Mouse (Mus musculus) embryonic fibroblast, embryonic 13.5 days (primary cell): Measurements from ENCODE around the gene Spns2. TPM values are rescaled to one million over a fixed set of nuclear protein-coding genes. Genes with fewer than 3 reads are reported as not detected.

Experiments used
- H3K27ac ChIP-seq: 2 replicates; pipeline ENCODE4 v1.5.1; 2012; ENCODE audit warnings: low read length, control low read depth, inconsistent platforms; ENCODE audit not compliant: insufficient read depth
- H3K4me1 ChIP-seq: 2 replicates; pipeline ENCODE4 v1.6.1; 2011; ENCODE audit warnings: low read length; ENCODE audit not compliant: control insufficient read depth, insufficient read depth
- H3K4me3 ChIP-seq: 2 replicates; pipeline ENCODE4 v1.5.1; 2011; ENCODE audit warnings: mild to moderate bottlenecking, control low read depth, low read length; ENCODE audit not compliant: insufficient read depth
- CTCF ChIP-seq: IDR thresholded peaks from 2 replicates; pipeline ENCODE4 v1.5.1; 2011; ENCODE audit warnings: mild to moderate bottlenecking, control low read depth, low read length, moderate library complexity, borderline replicate concordance; ENCODE audit not compliant: insufficient read depth
- POLR2A ChIP-seq: IDR thresholded peaks from 2 replicates; pipeline ENCODE4 v1.6.1; 2011; ENCODE audit warnings: low read depth, mild to moderate bottlenecking, control low read depth, low read length, moderate library complexity
- polyA plus RNA-seq: library from polyadenylated mRNA; stranded (reverse); fragments of >200 nt; gene quantifications from 2 replicates; pipeline ENCODE4 v1.2.4, GENCODE M21; 2011; ENCODE audit warnings: low read depth; ENCODE audit not compliant: missing spikeins, insufficient read length

Gene Spns2
- polyA plus RNA-seq, 1 experiment: 1.3 TPM

DNA sequence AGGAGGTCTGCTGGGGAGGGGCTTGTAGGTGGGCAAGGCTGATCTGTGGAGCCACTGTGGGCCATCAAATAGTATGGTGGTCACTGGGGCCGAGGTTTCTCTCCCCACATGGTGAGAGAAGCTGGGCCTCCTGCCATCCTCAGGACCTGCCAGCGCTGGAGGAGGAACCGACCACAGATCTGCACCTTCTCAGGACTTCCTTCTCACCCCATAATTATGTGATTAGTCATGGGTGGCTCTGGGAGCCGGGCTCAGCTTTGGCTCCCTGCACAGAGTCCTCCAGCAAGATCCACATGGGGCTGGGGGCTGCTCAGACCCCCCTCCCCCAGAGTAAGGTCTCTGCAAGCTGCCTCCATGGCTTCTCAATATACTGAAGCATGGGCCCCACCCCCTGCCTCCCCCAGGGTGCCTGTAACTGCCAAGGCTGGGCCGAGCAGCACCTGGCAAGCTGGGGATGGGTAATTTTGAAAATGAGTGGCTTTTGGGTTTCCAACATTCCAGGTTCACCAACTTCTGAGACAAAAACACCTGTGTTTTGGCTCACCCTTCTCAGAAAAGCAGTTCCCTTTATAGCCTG lies 11.8 kb upstream of the Spns2 start:
- H3K4me3 ChIP-seq: no peak overlapping the region
- H3K27ac ChIP-seq: no peak overlapping the region
- TF ChIP-seq CTCF (no peak), POLR2A (no peak)
- peaks cover 6% of the 10 kb centered on the region for H3K4me1 ChIP-seq

DNA sequence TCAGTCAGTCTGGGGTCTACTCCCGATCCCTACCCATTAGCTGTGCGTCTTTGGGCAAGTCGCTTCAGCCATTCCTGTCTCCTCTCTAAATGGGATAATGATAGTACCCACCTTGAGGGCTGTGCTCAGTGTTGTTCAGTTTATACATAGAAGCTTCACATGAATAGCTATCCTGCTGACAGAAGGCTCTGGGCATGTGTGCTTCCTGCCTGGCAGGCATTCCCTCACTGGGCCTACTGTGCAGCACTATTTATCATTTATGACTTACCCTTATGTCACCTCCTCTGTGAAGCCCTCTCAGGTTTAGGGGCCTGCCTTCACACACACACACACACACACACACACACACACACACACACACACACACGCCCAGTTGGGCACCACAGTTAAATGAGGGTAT lies 10.4 kb upstream of the Spns2 start:
- Histone ChIP-seq H3K27ac (no peak overlapping the region), H3K4me1 (peaks cover 6% of the 10 kb centered on the region), H3K4me3 (no peak overlapping the region)
- TF ChIP-seq CTCF (no peak), POLR2A (no peak)

DNA sequence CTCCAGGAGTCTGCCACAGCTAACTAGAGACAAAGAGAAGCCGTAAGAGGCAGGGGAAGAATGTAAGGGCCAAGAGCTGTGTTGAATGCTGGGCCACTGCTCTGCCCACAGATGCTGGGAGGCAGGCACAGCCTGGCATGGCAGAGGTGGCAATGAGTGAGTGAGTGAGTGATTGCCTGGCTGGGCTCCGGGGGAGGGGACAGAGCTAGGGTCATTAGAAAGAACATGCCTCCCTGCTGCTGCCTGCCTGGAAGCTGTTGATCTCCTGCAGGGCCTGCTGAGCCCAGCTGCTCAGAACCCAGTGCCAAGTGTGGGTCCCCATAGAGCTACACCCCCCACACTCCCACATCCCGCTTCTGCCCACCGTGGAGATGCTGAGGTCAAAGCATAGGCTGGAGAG lies 7.7 kb upstream of the Spns2 start:
- no peak overlapping the region for H3K27ac ChIP-seq
- TF ChIP-seq CTCF (no peak), POLR2A (no peak)
- no peak overlapping the region for H3K4me3 ChIP-seq
- H3K4me1 ChIP-seq: peaks cover 6% of the 10 kb centered on the region

DNA sequence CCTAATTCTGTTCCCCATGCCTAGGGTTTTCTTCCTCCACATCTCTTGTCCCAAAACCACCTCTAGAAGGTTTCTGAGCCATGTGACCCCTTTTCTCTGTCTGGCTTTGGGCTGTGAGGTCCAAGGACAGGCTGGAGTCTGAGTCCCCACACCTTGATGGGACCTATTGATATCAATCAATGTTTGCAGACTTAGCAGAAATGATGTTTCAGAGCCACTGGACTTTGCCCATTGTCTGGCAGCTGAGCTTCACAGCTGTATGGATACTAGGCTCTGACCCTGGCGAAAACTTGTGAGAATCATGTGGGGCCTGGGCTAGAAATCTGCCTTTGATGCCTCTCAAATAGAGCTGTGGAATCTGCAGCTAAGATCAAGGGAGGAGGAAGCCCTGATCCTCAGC lies 7.1 kb upstream of the Spns2 start:
- Histone ChIP-seq H3K4me3 (no peak overlapping the region), H3K4me1 (peaks cover 6% of the 10 kb centered on the region), H3K27ac (no peak overlapping the region)
- TF ChIP-seq CTCF (no peak), POLR2A (no peak)

DNA sequence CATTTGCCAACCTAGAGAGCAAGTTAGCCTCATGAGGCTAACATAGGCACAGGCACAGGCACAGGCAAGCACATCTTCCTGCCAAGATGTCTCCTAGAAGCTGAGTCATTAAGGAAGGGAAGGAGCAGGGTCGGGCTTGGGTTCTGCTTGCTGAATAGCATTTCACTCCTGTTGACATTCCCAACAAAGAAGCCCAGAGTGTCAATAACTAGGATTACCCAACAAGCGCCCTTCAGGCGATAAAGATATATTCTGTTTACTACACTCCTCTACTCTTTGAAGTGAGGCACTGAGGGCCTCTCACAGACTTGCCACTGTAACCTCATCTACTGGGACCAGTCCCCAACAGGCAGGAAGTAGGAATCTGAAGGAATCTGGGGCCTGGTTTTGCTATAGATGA lies 6.4 kb upstream of the Spns2 start:
- Histone ChIP-seq H3K27ac (no peak overlapping the region), H3K4me3 (no peak overlapping the region), H3K4me1 (peaks cover 3% of the 10 kb centered on the region)
- no peak for TF ChIP-seq POLR2A

DNA sequence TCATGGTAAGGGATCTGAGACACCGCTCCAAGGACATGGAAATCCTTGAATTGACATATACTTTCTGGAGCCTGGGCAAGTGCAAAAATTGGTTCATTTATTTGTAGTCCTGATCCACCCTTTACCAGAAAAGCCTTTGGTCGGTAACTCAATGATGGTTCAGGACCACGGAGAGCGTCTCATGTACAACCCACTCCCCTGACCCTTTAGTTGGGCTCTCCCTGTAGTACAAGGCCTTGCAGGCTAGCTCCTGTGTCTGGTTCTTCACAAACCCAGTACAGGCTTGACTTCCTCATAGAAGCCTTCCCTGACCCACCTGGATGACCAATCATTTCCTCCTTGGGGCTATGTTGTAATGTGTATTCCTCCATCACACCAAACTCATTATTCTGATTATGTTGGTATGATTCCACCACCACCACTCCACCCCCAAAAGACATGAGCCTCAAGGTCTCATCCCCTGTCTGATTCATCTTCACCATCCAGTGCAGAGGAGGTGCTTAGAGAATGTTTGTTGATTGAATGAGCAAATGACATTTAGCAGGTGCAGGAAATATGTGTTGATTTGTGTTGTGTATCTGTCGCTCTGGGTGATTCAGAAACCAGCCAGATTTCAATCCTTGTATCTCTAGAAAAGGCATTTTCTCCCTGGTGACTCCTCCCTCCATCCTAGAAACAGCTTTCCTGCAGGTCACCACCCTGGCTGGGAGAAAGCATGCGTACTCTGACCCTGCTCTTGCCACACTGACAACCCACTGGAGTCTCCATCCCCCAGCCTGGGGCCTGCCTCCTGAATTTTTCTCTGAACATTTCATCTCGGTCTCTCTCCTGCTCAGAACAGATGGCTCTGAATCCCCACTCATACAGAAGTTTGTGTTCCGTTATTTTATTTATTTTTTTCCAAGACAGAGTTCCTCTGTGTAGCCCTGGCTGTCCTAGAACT lies 4.6 kb upstream of the Spns2 start:
- Histone ChIP-seq H3K4me3 (no peak overlapping the region), H3K27ac (no peak overlapping the region), H3K4me1 (no peaks in the 10 kb centered on the region)
- no peak for TF ChIP-seq POLR2A
- no peak for TF ChIP-seq CTCF

DNA sequence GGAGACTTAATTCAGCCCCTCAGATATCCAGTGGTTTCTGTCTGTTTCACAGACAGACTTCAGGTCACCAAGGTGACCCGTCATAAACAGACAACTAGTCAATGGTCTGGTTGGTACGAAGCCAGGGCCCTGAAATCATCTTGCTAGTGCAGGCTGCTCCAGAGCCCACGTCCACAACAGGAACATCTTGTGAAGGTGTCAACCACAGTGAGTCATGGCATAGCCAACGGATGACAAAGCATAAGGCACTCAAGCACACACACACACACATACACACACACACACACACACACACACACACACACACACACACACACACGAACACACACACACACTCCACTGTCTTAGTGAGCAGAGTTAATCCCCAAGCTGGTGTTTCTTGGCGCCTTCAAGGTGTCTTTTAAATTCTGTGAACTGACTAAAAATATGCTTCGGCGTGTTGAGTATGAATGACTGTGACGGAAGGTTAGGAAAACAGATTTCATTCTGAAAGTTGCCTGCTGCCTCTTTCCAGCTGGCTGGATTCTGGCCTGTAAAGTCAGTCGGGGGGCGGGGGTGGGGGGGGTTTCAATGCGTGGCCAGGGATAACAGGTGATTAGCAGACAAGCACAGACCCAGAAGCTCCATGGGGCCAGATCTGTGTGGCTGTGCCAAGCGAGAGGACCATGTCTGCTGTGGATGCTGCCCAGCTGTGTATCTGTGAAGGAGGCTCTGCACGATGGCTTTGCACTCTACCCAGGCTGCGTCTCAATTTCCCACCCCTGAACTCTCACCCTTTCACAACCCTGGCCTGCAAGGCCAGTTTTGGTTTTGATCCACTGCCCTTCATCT lies 1.6 kb upstream of the Spns2 start:
- TF ChIP-seq CTCF: no peak
- no peak for TF ChIP-seq POLR2A
- Histone ChIP-seq H3K4me1 (0 out of 2 replicates have a peak, but pooled peaks cover 2% of the 10 kb centered on the region), H3K27ac (no peak overlapping the region), H3K4me3 (no peak overlapping the region)

DNA sequence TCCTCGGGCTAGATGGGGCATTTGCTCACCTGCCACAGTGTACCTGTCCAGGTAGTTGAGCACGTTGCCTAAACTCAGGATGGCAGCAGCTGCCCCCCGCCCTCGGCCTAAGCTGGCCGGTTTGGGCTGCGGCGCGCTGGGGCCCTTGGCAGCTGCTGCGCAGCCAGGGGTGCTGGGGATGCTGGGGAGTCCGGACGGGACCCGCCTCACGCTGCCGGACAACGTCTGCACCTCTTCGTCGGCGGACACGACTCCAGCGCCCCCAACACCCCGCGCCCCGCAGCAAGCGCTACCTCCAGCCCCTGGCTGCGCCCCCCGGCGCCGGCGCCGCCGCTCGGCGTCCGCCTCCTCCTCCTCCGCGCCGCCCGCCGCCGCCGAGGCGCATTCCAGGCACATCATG lies 307 bp downstream of the Spns2 start:
- TF ChIP-seq CTCF (no peak), POLR2A (no peak)
- Histone ChIP-seq H3K27ac (no peak overlapping the region), H3K4me1 (0 out of 2 replicates have a peak, but pooled peaks cover 2% of the 10 kb centered on the region), H3K4me3 (peak overlapping the region; percentile 33)

DNA sequence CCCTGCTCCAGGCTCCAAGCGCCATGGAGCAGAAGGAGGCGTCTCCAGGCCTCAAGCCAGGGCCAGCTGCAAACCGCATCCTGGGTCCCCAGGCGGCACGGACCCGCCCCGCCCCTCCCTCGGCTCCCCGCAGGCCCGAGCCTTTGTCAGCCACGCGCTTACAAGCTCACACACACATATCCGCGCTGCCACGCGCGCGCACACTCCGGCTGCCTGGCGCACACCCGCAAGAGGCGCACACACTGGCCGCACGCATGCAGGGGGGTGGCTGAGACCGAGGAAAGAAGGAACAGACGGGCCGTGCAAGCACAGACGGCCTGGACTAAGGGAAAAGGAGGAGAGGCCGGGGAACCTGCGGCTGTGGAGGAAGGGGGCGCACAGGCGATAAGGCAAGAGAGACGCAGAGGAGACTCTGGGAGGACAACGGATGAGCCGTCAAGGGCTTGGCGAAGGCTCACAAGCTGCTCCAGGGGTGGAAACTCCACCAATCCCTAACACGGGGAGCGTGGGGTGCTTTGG lies 892 bp downstream of the Spns2 start:
- no peak overlapping the region for H3K27ac ChIP-seq
- H3K4me1 ChIP-seq: 0 out of 2 replicates have a peak, but pooled peaks cover 2% of the 10 kb centered on the region
- peak overlapping the region; percentile 33; the same call in 1 of the 2 replicates for H3K4me3 ChIP-seq
- no peak for TF ChIP-seq POLR2A
- no peak for TF ChIP-seq CTCF

DNA sequence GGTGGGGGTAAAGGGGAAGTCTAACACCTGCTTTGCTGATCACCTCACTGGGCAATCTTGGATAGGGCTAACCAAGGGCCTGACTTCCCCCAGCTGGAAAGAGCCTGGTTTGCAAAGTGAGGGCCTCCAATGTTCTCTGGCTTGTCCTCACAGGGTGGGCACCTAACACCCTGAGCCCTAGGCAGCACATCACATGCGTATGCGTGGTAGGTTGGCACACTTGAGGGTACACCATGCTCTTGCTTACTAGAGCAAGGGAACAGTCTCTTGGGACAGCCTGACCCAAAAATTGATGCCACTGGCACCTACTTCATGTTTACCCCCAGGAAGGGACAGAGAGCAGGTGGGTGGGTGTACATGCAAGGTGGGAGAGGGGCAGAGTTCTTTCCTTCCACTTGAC lies 2.0 kb downstream of the Spns2 start:
- Histone ChIP-seq H3K4me3 (no peak overlapping the region), H3K4me1 (0 out of 2 replicates have a peak, but pooled peaks cover 2% of the 10 kb centered on the region), H3K27ac (no peak overlapping the region)
- no peak for TF ChIP-seq CTCF
- no peak for TF ChIP-seq POLR2A
